Mouse (Mus musculus): ENCODE measurements around the gene 5730596B20Rik.

The 5730596B20Rik gene

DNA sequence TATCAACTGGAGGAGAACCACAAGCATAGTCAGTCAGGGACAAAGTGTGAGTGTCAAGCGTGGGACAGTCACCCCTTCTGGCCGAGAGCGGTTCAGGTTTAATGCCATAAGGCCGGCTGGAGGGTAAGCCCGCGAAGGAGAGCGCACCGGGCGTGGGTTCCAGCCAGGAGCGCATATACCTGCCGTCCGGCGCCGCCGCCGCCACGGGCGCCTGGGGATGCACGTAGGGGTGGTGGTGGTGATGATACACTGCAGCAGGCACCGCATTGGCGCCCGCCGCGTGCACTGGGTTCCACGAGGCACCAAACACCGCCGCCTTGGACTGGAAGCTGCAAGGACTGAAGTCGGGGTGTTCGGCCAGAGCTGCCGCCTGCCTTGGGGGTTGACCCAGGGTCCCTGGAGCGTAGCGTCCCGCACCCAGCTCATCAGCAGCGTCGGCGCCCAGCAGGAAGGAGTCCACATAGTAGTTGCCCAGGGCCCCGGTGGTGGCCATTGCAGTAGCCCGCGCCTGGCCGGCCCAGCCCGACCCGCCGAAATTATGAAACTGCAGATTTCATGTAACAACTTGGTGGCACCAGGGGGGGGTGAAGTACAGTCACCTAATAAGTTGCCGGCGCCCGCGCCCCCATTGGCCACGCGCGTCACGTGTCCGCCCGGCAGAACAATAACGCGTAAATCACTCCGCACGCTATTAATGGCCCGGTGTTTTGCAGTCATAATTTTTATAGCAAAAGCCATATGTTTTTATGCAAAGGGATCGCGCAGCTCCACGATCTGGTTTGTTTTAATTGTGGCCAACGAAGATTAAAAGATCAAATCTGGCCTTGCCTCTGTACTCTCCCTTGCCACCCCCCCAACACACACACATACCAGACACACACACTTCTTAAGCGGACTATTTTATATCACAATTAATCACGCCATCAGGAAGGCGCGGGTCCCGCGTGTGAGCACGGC is 48.6 kb downstream of the 5730596B20Rik start:
- DNase-seq (ENCODE audit: low spot score in 2 of 2) = no peak

GRCm38 (mm10) chr6:52226569-52227257 is 49.4 kb downstream of the 5730596B20Rik start:
- DNase-seq (ENCODE audit: low spot score in 2 of 2) = no peak

- no peak for DNase-seq (ENCODE audit: low spot score in 2 of 2)
These were observed 50.3 kb downstream of the 5730596B20Rik start for GRCm38 (mm10) chr6:52227470-52228222.

DNA sequence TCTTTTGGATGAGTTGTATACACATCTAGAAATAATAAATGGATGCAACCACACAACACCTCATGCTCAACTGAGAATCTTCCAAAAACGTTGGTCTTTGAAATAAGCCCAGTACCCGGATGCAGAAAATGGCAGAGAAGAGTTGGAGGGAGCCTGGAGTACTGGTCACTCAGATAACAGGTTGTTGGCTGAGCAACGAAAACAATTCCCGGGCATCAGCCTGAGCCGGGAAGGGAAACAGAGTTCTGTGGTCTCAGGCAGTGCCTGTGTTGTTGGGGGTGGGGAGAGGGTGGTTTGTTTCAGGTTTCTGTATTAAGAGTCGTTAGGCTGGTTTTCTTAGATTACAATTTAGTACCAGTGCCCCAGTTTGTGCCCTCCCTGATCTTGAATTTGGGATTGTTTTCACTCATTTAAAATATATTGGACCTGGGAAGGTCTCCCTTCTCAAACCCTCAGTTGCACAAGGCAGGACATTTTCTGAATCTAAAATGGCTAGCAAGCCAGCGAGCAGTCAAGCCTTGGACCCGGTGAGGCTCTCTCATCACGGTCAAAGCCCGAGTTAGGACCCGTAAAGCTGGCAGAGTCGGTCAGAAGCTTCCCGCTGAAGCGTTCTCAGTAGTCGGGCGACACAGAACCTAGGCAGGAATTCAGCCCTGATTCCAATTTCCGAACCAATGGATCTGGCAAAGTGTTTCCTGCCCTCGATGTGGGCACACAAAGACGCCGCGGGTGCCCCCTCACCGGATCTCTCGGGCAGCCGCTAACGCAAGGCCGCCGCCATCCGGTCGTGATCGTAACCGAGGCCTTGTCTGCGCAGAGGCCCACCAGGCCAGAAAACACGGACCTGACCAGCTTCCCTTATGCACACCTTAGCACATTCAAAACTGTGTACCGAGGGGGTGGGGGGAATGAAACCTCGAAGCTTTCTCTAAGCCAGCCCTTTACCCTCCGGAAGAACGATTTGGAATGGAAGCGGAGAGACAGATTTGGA is 51.5 kb downstream of the 5730596B20Rik start:
- no peak for DNase-seq (ENCODE audit: low spot score in 2 of 2)

DNA sequence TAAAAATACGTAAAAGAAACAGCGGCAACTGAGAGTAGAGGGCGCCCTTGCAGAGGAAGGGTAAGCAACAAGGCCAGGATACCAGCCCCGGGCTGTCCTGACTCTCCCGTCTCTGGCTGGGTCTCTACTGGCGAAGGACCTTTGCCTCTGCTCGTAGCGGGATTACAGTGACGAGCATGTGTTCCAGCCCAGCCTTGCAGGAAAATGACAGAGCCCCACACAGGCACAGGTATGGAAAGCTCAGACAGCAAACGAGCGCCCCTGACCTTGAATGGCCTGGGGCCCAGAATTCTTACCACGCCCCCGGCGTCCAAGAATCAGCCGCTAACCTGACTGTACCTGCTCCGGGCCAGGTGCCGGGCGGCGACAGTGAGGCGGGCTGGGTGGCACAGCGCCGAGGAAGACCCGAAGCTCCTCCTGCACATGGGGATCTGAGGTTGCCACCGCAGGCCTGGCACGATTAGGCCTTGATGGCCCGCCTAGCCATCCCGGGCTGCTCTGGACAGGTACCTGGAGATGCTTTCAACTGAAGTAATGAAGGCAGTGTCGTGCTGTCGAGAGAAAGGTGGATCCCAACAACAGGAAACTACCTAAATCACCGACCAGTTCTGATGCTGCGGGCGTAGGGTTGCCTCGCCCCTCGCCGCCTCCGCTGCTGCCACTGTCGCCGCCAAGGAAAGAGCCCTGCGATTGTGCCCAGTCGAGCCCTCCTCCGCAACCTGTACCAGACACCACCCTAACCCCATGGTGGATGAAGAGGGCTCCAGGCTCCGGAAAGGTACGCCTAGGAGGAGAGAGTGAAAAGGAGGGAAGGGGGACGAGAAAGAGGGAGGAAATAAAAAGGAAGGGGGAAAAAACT is 52.5 kb downstream of the 5730596B20Rik start:
- DNase-seq (ENCODE audit: low spot score in 2 of 2) = no peak

All from thymus, postnatal 10 days (tissue).